Mouse (Mus musculus): ENCODE measurements at regions not wholly inside any gene's neighbourhood (a gene's known extent, or its start where the extent isn't known, plus 50 kb on each side); places are given as distances from the start of the nearest gene placed in this dataset.

DNA sequence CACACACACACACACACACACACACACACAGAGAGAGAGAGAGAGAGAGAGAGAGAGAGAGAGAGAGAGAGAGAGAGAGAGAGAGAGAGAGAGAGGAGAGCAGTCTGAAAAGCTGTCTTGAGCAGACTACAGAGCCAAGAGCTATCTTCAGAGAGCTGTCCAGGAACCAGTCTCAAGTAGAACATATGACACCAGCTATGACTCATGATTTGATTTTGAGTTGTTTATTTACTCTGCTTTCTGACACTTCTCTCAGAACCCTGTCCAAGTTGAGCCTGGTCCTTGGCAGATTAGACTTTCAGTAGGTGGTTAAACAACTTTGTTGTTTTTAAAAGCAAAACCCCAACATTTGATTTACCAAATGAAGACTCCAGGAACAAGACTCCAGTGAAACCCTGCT, 420.8 kb upstream of the Lcorl start:
- no peaks in the 10 kb centered on the region for H3K27me3 ChIP-seq (ENCODE audit: control insufficient read depth, insufficient read depth, low read length)
- no peak overlapping the region for H3K9ac ChIP-seq (ENCODE audit: low read depth, low read length)
- no peak overlapping the region for H3K4me2 ChIP-seq (replicated peaks; ENCODE audit: low read depth, low read length)
- no peak overlapping the region for H3K4me3 ChIP-seq (ENCODE audit: low read length)
- no peaks in the 10 kb centered on the region for H3K9me3 ChIP-seq (ENCODE audit: control insufficient read depth, low read length)
- H3K4me1 ChIP-seq (ENCODE audit: control insufficient read depth, insufficient read depth, low read length) = no peaks in the 10 kb centered on the region
- H3K36me3 ChIP-seq (ENCODE audit: control insufficient read depth, insufficient read depth, low read length) = no peaks in the 10 kb centered on the region
- ATAC-seq (ENCODE audit: low FRiP score, low TSS enrichment) = no peak
- no peak overlapping the region for H3K27ac ChIP-seq (ENCODE audit: low read depth, low read length)

DNA sequence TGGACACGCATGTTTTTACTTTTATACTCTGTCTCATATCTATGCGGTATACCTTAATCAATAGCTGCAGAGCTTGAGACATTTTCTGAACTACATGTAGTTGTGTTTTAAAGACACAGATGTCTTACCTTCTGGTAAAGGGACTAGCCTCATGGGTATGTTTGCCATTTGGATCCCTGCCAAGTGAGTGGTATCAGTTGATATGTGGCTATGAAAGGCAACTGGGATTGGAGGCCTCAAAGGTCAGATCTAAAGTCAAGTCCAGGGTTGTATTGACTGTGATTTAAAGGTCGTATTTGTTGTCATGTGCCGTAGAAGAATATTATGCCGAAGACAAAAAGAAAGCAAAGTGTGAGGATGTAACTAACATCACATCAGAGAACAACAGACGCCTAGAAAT, 399.3 kb upstream of the Lcorl start:
- H3K9me3 ChIP-seq (ENCODE audit: control insufficient read depth, low read length) = no peaks in the 10 kb centered on the region
- H3K36me3 ChIP-seq (ENCODE audit: control insufficient read depth, insufficient read depth, low read length) = no peaks in the 10 kb centered on the region
- H3K4me1 ChIP-seq (ENCODE audit: control insufficient read depth, insufficient read depth, low read length) = no peaks in the 10 kb centered on the region
- no peak overlapping the region for H3K4me3 ChIP-seq (ENCODE audit: low read length)
- H3K27me3 ChIP-seq (ENCODE audit: control insufficient read depth, insufficient read depth, low read length) = no peaks in the 10 kb centered on the region
- no peak overlapping the region for H3K9ac ChIP-seq (ENCODE audit: low read depth, low read length)
- no peak for ATAC-seq (ENCODE audit: low FRiP score, low TSS enrichment)
- H3K27ac ChIP-seq (ENCODE audit: low read depth, low read length) = no peak overlapping the region
- no peak overlapping the region for H3K4me2 ChIP-seq (replicated peaks; ENCODE audit: low read depth, low read length)
- 89% methylated on average over 6 of the region's 6 CpGs for WGBS

DNA sequence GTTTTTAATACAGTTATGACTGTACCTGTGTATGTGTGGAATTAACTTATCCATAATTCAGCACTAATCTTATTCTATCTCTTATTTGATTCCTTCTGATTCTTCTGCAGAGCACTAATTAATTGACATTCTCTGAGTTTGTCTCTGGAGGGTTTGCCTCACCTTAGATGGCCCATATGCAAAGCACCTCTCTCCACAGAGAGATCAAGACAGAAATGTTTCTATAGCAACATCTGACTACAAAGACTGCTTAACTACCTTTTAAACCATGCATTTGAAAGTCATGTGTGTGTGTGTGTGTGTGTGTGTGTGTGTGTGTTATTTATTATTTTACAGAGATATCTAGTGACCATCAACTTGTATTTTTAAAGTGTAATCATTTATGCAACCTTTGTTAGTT, 396.5 kb upstream of the Lcorl start:
- H3K27me3 ChIP-seq (ENCODE audit: control insufficient read depth, insufficient read depth, low read length) = no peaks in the 10 kb centered on the region
- no peak overlapping the region for H3K9ac ChIP-seq (ENCODE audit: low read depth, low read length)
- no peak for ATAC-seq (ENCODE audit: low FRiP score, low TSS enrichment)
- H3K4me1 ChIP-seq (ENCODE audit: control insufficient read depth, insufficient read depth, low read length) = no peaks in the 10 kb centered on the region
- no peaks in the 10 kb centered on the region for H3K36me3 ChIP-seq (ENCODE audit: control insufficient read depth, insufficient read depth, low read length)
- H3K4me3 ChIP-seq (ENCODE audit: low read length) = no peak overlapping the region
- H3K27ac ChIP-seq (ENCODE audit: low read depth, low read length) = no peak overlapping the region
- H3K4me2 ChIP-seq (replicated peaks; ENCODE audit: low read depth, low read length) = no peak overlapping the region
- no peaks in the 10 kb centered on the region for H3K9me3 ChIP-seq (ENCODE audit: control insufficient read depth, low read length)

DNA sequence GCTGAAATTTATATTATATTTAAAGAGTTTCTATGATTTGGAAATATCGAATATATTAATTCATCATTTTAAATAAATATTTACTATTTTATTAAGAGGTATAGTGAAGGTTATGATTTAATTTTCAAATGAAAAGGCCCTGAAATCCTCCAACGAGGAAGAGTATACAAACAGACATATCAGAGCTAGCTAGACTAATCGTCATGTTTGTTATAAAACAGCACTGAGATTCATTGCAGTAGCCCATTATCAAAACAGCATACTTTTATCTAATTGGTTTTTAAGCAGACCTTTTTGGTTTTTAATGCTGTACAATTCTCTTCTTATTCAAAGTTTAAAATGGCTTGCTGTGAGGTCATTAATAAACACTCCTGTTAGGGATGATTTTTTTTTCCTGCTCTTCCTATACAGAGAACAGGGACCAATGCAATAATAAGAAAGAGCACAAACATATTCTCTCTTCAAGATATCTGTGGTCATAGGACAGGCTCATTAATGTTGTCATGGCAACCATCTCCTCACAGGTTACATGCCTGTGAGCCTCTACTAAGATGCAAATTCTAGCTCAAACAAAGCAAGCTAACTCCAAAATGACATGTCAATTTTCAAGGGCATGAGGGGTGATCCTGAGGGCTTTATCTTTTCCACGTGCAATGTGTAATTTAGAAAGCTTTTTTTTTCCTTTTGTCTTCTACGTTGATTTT, 378.1 kb upstream of the Lcorl start:
- 90% methylated on average over 5 of the region's 5 CpGs for WGBS
- no peak for ATAC-seq (ENCODE audit: low FRiP score, low TSS enrichment)
- Histone ChIP-seq H3K9ac (ENCODE audit: low read depth, low read length) (no peak overlapping the region), H3K27ac (ENCODE audit: low read depth, low read length) (no peak overlapping the region), H3K36me3 (ENCODE audit: control insufficient read depth, insufficient read depth, low read length) (no peaks in the 10 kb centered on the region), H3K4me1 (ENCODE audit: control insufficient read depth, insufficient read depth, low read length) (no peaks in the 10 kb centered on the region), H3K27me3 (ENCODE audit: control insufficient read depth, insufficient read depth, low read length) (no peaks in the 10 kb centered on the region), H3K9me3 (ENCODE audit: control insufficient read depth, low read length) (no peaks in the 10 kb centered on the region), H3K4me2 (replicated peaks; ENCODE audit: low read depth, low read length) (no peak overlapping the region), H3K4me3 (ENCODE audit: low read length) (no peak overlapping the region)

DNA sequence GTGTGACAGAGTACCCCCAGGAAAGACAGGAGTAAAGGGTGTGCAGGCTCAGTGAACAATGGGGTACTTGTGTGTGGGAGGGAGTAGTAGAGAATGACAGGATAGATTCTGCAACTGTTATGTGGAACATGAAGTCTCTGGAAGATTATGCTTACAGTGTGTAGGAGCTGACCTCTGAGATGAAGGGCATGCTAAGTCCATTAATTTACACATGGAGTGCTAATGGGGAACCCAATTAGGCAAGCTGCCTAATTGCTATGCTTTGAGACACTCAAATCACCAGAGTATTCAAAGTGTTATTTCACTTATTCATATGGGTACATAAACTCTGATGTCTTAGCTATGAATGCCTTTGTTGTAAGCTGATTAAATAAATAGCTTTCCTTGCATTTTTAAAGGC, 375.4 kb upstream of the Lcorl start:
- no peaks in the 10 kb centered on the region for H3K9me3 ChIP-seq (ENCODE audit: control insufficient read depth, low read length)
- H3K4me2 ChIP-seq (replicated peaks; ENCODE audit: low read depth, low read length) = no peak overlapping the region
- ATAC-seq (ENCODE audit: low FRiP score, low TSS enrichment) = no peak
- no peak overlapping the region for H3K4me3 ChIP-seq (ENCODE audit: low read length)
- H3K27me3 ChIP-seq (ENCODE audit: control insufficient read depth, insufficient read depth, low read length) = no peaks in the 10 kb centered on the region
- H3K4me1 ChIP-seq (ENCODE audit: control insufficient read depth, insufficient read depth, low read length) = no peaks in the 10 kb centered on the region
- no peaks in the 10 kb centered on the region for H3K36me3 ChIP-seq (ENCODE audit: control insufficient read depth, insufficient read depth, low read length)
- no peak overlapping the region for H3K9ac ChIP-seq (ENCODE audit: low read depth, low read length)
- H3K27ac ChIP-seq (ENCODE audit: low read depth, low read length) = no peak overlapping the region

DNA sequence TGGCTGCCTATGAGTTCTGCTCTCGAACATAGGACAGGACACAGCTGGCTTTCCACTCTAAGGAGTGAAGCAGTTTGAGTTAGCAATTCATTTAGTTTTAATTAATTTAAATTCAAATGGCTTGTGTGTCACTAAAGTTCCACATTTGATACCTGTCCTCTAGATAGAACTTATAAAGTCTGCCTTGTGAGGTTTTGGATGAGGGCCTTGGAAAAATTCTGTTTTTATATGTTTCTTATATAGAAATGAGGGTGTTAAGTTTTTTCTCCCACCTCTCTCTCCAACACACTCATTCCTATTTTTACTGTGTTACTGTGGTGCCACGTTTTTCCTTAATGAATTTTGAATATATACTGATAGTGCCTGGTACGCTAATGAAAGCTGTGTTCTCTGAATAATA, 371.3 kb upstream of the Lcorl start:
- no peak overlapping the region for H3K9ac ChIP-seq (ENCODE audit: low read depth, low read length)
- H3K27me3 ChIP-seq (ENCODE audit: control insufficient read depth, insufficient read depth, low read length) = no peaks in the 10 kb centered on the region
- ATAC-seq (ENCODE audit: low FRiP score, low TSS enrichment) = no peak
- H3K4me3 ChIP-seq (ENCODE audit: low read length) = no peak overlapping the region
- no peaks in the 10 kb centered on the region for H3K4me1 ChIP-seq (ENCODE audit: control insufficient read depth, insufficient read depth, low read length)
- H3K27ac ChIP-seq (ENCODE audit: low read depth, low read length) = no peak overlapping the region
- no peaks in the 10 kb centered on the region for H3K36me3 ChIP-seq (ENCODE audit: control insufficient read depth, insufficient read depth, low read length)
- WGBS = 74% methylated on average over 3 of the region's 3 CpGs
- no peak overlapping the region for H3K4me2 ChIP-seq (replicated peaks; ENCODE audit: low read depth, low read length)
- H3K9me3 ChIP-seq (ENCODE audit: control insufficient read depth, low read length) = no peaks in the 10 kb centered on the region

DNA sequence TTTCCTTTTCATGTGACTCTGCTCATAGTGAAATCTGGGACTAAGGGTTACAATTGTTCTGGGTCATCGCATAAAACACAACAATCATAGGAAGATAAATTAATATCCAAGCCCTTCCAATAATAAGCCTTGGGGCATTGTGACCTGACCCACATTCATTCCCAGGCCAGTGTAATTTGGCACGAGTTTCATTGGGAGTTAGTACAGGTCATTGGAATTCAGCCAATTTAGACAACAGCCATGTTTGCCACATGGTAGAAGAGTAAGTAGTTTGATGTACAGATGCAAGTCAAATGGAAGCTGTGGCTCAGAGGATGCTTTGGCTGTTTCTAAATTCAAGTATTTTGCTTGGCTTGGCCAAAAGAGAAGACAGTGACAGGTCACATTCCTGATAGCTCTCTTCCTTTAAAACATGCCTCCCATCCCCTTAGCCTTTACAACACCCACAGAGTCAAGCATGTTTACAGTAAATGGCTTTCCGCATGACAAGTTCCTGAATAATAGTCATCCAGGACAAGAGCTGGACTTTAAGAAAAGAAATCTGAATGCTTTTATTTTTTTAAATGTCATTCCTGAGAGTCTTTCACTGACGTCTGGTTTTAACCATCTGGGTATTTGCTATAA, 355.5 kb upstream of the Lcorl start:
- no peaks in the 10 kb centered on the region for H3K9me3 ChIP-seq (ENCODE audit: control insufficient read depth, low read length)
- no peaks in the 10 kb centered on the region for H3K27me3 ChIP-seq (ENCODE audit: control insufficient read depth, insufficient read depth, low read length)
- WGBS = 45% methylated on average over 4 of the region's 4 CpGs
- no peaks in the 10 kb centered on the region for H3K36me3 ChIP-seq (ENCODE audit: control insufficient read depth, insufficient read depth, low read length)
- H3K9ac ChIP-seq (ENCODE audit: low read depth, low read length) = no peak overlapping the region
- no peaks in the 10 kb centered on the region; the same call in 1 of the 2 replicates for H3K4me1 ChIP-seq (ENCODE audit: control insufficient read depth, insufficient read depth, low read length)
- H3K4me2 ChIP-seq (replicated peaks; ENCODE audit: low read depth, low read length) = no peak overlapping the region
- H3K27ac ChIP-seq (ENCODE audit: low read depth, low read length) = no peak overlapping the region
- no peak overlapping the region for H3K4me3 ChIP-seq (ENCODE audit: low read length)
- peak; percentile 73; the same call in 1 of the 2 replicates for ATAC-seq (ENCODE audit: low FRiP score, low TSS enrichment)

DNA sequence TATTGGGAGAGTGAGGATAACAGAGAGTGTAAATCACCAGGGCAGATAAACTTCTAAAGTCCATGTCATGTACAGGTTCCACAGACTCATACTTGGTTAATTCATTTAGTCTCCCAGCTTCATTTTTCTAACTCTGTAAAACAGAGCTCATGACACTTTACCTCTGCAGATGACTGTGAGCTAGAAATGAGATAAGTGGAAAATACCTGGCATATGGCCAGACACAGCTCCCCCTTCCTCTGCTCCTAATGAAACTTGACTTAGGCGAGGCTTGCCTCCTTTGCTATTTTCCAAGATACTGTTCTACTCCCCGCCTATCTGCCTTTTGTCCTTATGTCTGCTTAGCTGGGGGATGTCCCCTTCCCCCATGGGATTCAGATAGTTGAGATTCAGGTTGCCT, 351.7 kb upstream of the Lcorl start:
- no peaks in the 10 kb centered on the region; the same call in 1 of the 2 replicates for H3K4me1 ChIP-seq (ENCODE audit: control insufficient read depth, insufficient read depth, low read length)
- H3K9me3 ChIP-seq (ENCODE audit: control insufficient read depth, low read length) = no peaks in the 10 kb centered on the region
- H3K27me3 ChIP-seq (ENCODE audit: control insufficient read depth, insufficient read depth, low read length) = no peaks in the 10 kb centered on the region
- no peak overlapping the region for H3K4me2 ChIP-seq (replicated peaks; ENCODE audit: low read depth, low read length)
- no peak overlapping the region for H3K27ac ChIP-seq (ENCODE audit: low read depth, low read length)
- H3K36me3 ChIP-seq (ENCODE audit: control insufficient read depth, insufficient read depth, low read length) = no peaks in the 10 kb centered on the region
- ATAC-seq (ENCODE audit: low FRiP score, low TSS enrichment) = no peak
- H3K9ac ChIP-seq (ENCODE audit: low read depth, low read length) = no peak overlapping the region
- 65% methylated on average over 2 of the region's 2 CpGs for WGBS
- H3K4me3 ChIP-seq (ENCODE audit: low read length) = no peak overlapping the region

DNA sequence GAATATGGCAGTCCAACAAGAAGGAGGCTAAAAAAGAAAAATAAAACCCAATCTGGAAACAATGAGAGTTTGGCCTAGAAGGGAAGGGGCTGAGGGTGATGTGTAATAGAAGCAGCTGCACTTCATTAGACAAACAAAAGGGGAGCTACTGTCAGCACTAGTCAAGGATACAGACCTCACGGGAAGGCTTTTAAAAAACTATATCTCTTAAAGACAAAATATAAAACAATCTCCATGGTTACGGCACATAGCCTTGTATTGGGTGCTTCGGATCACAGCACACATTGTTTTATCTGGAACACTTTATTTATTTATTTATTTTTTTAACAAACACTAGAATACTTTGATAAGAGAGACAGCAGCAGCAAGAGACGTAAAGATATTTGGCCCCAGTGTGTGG, 346.3 kb upstream of the Lcorl start:
- Histone ChIP-seq H3K27me3 (ENCODE audit: control insufficient read depth, insufficient read depth, low read length) (no peaks in the 10 kb centered on the region), H3K27ac (ENCODE audit: low read depth, low read length) (no peak overlapping the region), H3K36me3 (ENCODE audit: control insufficient read depth, insufficient read depth, low read length) (no peaks in the 10 kb centered on the region), H3K9me3 (ENCODE audit: control insufficient read depth, low read length) (no peaks in the 10 kb centered on the region), H3K4me1 (ENCODE audit: control insufficient read depth, insufficient read depth, low read length) (no peaks in the 10 kb centered on the region), H3K9ac (ENCODE audit: low read depth, low read length) (no peak overlapping the region), H3K4me2 (replicated peaks; ENCODE audit: low read depth, low read length) (no peak overlapping the region), H3K4me3 (ENCODE audit: low read length) (no peak overlapping the region)
- no peak for ATAC-seq (ENCODE audit: low FRiP score, low TSS enrichment)
- WGBS = 65% methylated on average over 4 of the region's 4 CpGs

Measured in kidney, embryonic 14.5 days (tissue).